Mouse (Mus musculus): ENCODE measurements around the gene Sugp2. TPM values are rescaled to one million over a fixed set of nuclear protein-coding genes. Genes with fewer than 3 reads are reported as not detected.
A peak's percentile ranks its signal among the peaks of the same experiment; 100 is the strongest.

Gene Sugp2
- total RNA-seq, 2 experiments from 2014 or later, result 38.9 to 41.5 TPM

GRCm38 (mm10) chr8:70274350-70274749 lies 40.3 kb downstream of the Sugp2 start:
- DNase-seq (ENCODE audit: low spot score), result no peak
- intact Hi-C loops (cut with DNase I), result no loop called here

GRCm38 (mm10) chr8:70276476-70276875 lies 42.5 kb downstream of the Sugp2 start:
- intact Hi-C loops (cut with DNase I), result no loop called here
- DNase-seq (ENCODE audit: low spot score), result peak; percentile 30

GRCm38 (mm10) chr8:70278175-70278574 lies 44.1 kb downstream of the Sugp2 start:
- no peak for DNase-seq (ENCODE audit: low spot score)
- intact Hi-C loops (cut with DNase I), result no loop called here

- intact Hi-C loops (cut with DNase I), result no loop called here
- DNase-seq (ENCODE audit: low spot score), result no peak
Measured at GRCm38 (mm10) chr8:70279266-70279665, 45.2 kb downstream of the Sugp2 start.

GRCm38 (mm10) chr8:70281001-70281400 lies 47.0 kb downstream of the Sugp2 start:
- intact Hi-C loops (cut with DNase I), result no loop called here
- DNase-seq (ENCODE audit: low spot score), result no peak

GRCm38 (mm10) chr8:70282603-70283135 lies 48.6 kb downstream of the Sugp2 start, which contains the start of gene Homer3:
Gene Homer3 (plus strand): TSS chr8:70282827.
- peak; percentile 91 for DNase-seq (ENCODE audit: low spot score)
- intact Hi-C loops (cut with DNase I), result loop anchor here (1.0 kb wide), 1 partner anchor 48 kb away; the partner anchor contains the start of genes Armc6 and Sugp2

- intact Hi-C loops (cut with DNase I), result loop anchor here (2.0 kb wide), 1 partner anchor 17 kb away; no protein-coding TSS in a partner anchor
- DNase-seq (ENCODE audit: low spot score), result no peak
Measured at GRCm38 (mm10) chr8:70283136-70284077, 49.4 kb downstream of the Sugp2 start.

GRCm38 (mm10) chr8:70284421-70284820 lies 50.4 kb downstream of the Sugp2 start:
- intact Hi-C loops (cut with DNase I), result loop anchor here (2.0 kb wide), 1 partner anchor 16 kb away; no protein-coding TSS in a partner anchor
- no peak for DNase-seq (ENCODE audit: low spot score)

- intact Hi-C loops (cut with DNase I), result loop anchor here (2.0 kb wide), 1 partner anchor 15 kb away; no protein-coding TSS in a partner anchor
- DNase-seq (ENCODE audit: low spot score), result no peak
Measured at GRCm38 (mm10) chr8:70285304-70285703, 51.3 kb downstream of the Sugp2 start.

GRCm38 (mm10) chr8:70286737-70287136 lies 52.7 kb downstream of the Sugp2 start:
- intact Hi-C loops (cut with DNase I), result no loop called here
- DNase-seq (ENCODE audit: low spot score), result no peak

GRCm38 (mm10) chr8:70293988-70294405 lies 60.0 kb downstream of the Sugp2 start:
- intact Hi-C loops (cut with DNase I), result no loop called here
- DNase-seq (ENCODE audit: low spot score), result no peak

- no peak for DNase-seq (ENCODE audit: low spot score)
- intact Hi-C loops (cut with DNase I), result loop anchor here (2.0 kb wide), 1 partner anchor 16 kb away; no protein-coding TSS in a partner anchor
Measured at GRCm38 (mm10) chr8:70300881-70301280, 66.9 kb downstream of the Sugp2 start.

- DNase-seq (ENCODE audit: low spot score), result peak; percentile 87
- intact Hi-C loops (cut with DNase I), result no loop called here
Measured at GRCm38 (mm10) chr8:70302358-70302890, 68.4 kb downstream of the Sugp2 start, which contains the start of the genes Ddx49 and Cope. Gene Ddx49 (minus strand): TSS chr8:70302489. Gene Cope (plus strand): TSS chr8:70302518.

- intact Hi-C loops (cut with DNase I), result no loop called here
- no peak for DNase-seq (ENCODE audit: low spot score)
Measured at GRCm38 (mm10) chr8:70302901-70303300, 68.9 kb downstream of the Sugp2 start.

GRCm38 (mm10) chr8:70309311-70309710 lies 75.3 kb downstream of the Sugp2 start:
- no peak for DNase-seq (ENCODE audit: low spot score)
- intact Hi-C loops (cut with DNase I), result no loop called here

GRCm38 (mm10) chr8:70313399-70313798 lies 79.4 kb downstream of the Sugp2 start:
- intact Hi-C loops (cut with DNase I), result no loop called here
- no peak for DNase-seq (ENCODE audit: low spot score)

- intact Hi-C loops (cut with DNase I), result no loop called here
- peak; percentile 33 for DNase-seq (ENCODE audit: low spot score)
Measured at GRCm38 (mm10) chr8:70315624-70316510, 81.8 kb downstream of the Sugp2 start, which contains the start of gene Cers1. Gene Cers1 (plus strand): TSS chr8:70315775.

- intact Hi-C loops (cut with DNase I), result no loop called here
- no peak for DNase-seq (ENCODE audit: low spot score)
Measured at GRCm38 (mm10) chr8:70316511-70317504, 82.8 kb downstream of the Sugp2 start.

Measured in heart, postnatal 25 days (tissue).